Mouse (Mus musculus) erythroid progenitor cell, adult 5-6 weeks (primary cell): ENCODE data around the gene Il4. TPM values are rescaled to one million over a fixed set of nuclear protein-coding genes. Genes with fewer than 3 reads are reported as not detected.
"Not testable (repeated sequence)": the region's sequence is repeated elsewhere in the genome, so short reads cannot be mapped to it uniquely, and the experiment has no call there.

ENCODE experiments used
- ATAC-seq: replicated peaks from 2 replicates; pipeline ENCODE4 v1.8.0; 2016; ENCODE audit warnings: moderate number of reproducible peaks, mild to moderate bottlenecking, moderate TSS enrichment, inconsistent platforms; ENCODE audit not compliant: poor library complexity, low FRiP score, severe bottlenecking
- total RNA-seq, 2 experiments: library from RNA; stranded (forward) in 1 of 2; stranded (reverse) in 1 of 2; fragments of 150-400 nt in 1 of 2; fragments of 186-747, 209-891 nt in 1 of 2; gene quantifications; 2 replicates each; pipeline versions ENCODE4 v1.2.3 to v1.2.4; 2015 to 2017; ENCODE audit warnings: low replicate concordance in 2 of 2

Il4 gene
- total RNA-seq, 2 experiments from 2014 or later: not detected

GRCm38 (mm10) chr11:53583151-53583550 is 35.3 kb downstream of the Il4 start:
- no peak for ATAC-seq

DNA sequence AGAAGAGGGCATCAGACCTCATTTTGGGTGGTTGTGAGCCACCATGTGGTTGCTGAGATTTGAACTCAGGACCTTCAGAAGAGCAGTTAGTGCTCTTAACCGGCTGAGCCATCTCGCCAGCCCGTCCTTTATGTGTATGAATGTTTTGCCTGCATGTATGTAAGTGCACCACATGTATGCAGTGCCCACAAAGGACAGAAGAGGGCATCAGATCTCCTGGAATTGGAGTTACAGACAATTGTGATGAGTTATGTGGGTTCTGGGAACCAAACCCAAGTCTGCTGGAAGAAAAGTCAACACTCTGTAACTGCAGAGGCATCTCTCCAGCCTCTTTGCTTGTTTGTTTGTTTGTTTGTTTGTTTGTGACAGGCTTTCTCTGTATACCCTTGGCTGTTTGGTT is 37.9 kb downstream of the Il4 start:
- ATAC-seq: no peak

GRCm38 (mm10) chr11:53567224-53568014 is 51.0 kb downstream of the Il4 start, which contains the start of gene Kif3a:
TSS of gene Kif3a (plus strand) at chr11:53567379.
- peak; percentile 98 for ATAC-seq

- no peak for ATAC-seq
Measured at GRCm38 (mm10) chr11:53566646-53567045, 51.8 kb downstream of the Il4 start.

DNA sequence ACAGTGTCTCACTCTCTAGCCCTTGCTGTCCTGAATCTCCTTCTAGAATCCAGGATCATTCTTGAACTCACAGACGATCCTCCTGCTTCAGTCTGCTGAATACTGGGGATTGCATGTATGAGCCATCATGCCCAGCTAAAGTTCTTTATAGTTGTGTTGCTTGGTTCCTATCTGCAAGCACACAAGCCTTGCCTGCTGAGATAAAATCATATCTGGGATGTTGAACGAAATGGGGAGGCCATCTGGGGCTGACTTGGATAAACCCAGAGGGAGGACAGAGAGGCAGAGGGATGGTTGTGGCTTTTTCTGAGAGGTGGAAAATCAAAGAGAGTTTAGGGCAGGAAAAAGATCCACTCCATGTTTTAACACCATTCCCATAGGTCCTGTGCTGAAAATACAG is 56.5 kb downstream of the Il4 start:
- ATAC-seq: no peak

DNA sequence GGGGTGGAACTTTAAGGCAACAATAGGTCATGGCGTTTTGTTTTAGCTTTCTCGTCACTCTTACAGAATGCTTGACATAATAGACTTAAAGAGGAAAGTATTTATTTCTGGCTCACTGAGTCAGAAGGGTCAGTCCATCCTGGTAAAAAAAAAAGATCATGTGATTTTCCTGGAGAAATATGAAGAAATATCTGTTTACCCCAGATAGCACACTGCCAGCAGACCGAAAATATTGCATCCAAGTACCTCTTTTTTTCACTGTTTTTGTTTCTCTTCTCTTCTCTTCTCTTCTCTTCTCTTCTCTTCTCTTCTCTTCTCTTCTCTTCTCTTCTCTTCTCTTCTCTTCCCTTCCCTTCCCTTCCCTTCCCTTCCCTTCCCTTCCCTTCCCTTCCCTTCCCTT is 58.5 kb downstream of the Il4 start:
- ATAC-seq: not testable (repeated sequence)

DNA sequence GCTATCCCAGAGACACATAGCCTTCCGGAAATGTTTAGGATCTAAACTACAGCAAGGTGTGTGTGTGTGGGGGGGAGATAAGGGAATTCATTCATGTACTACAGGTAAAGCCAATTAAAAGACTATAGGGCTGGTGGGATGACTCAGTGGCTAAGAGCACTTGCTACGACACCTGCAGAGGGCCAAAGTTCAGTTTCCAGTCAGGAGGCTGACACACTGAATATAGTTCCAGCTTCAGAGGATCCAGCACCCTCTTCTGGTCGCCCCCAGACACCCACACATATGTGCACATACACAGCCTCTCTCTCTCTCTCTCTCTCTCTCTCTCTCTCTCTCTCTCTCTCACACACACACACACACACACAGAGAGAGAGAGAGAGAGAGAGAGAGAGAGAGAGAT is 60.5 kb downstream of the Il4 start:
- ATAC-seq: peak; percentile 52; the same call in 1 of the 2 replicates

DNA sequence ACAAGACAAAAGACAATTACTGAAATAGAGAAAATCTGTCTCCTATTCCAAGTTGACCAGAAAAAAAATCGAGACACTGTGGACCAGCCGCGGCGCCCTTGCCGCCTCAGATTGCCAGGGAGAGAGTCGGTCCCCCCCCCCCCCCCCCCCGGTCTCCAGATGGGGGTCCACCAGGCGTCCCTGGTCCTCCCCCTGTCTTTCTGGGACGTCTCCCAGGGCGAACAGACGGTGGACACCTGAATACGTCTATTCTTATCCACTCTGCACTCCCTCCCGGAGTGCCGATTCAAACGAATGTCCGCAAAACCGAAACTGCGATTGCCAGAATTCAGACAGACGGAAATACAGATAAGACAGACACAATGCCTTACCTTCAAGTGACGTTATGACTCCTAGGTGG is 61.9 kb downstream of the Il4 start:
- not testable (repeated sequence) for ATAC-seq

Other genes starting within 250 kb of the Il4 start
- not detected in 2 replicates for gene Leap2, start 195.5 kb downstream of the Il4 start, total RNA-seq (2015; ENCODE audit: low replicate concordance)
- gene Leap2, start 195.5 kb downstream of the Il4 start, total RNA-seq (2017; ENCODE audit: low replicate concordance): not detected in 2 replicates
- 79.2 and 113 TPM in 2 replicates for gene Uqcrq, start 187.8 kb downstream of the Il4 start, total RNA-seq (2015; ENCODE audit: low replicate concordance)
- gene Uqcrq, start 187.8 kb downstream of the Il4 start, total RNA-seq (2017; ENCODE audit: low replicate concordance): 29.4 and 33.0 TPM in 2 replicates
- not detected in 2 replicates for gene Gdf9, start 187.6 kb downstream of the Il4 start, total RNA-seq (2015; ENCODE audit: low replicate concordance)
- gene Gdf9, start 187.6 kb downstream of the Il4 start, total RNA-seq (2017; ENCODE audit: low replicate concordance): 0.77 TPM in 1 of 2 replicates, not detected in the other
- not detected in 2 replicates for gene Gm10447, start 161.6 kb downstream of the Il4 start, total RNA-seq (2015; ENCODE audit: low replicate concordance)
- gene Gm10447, start 161.6 kb downstream of the Il4 start, total RNA-seq (2017; ENCODE audit: low replicate concordance): not detected in 2 replicates
- not detected in 2 replicates for gene Shroom1, start 161.5 kb downstream of the Il4 start, total RNA-seq (2015; ENCODE audit: low replicate concordance)
- gene Shroom1, start 161.5 kb downstream of the Il4 start, total RNA-seq (2017; ENCODE audit: low replicate concordance): not detected in 2 replicates
- gene Gm9837, start 148.2 kb downstream of the Il4 start, total RNA-seq (2015; ENCODE audit: low replicate concordance): not detected in 2 replicates
- not detected in 2 replicates for gene Gm9837, start 148.2 kb downstream of the Il4 start, total RNA-seq (2017; ENCODE audit: low replicate concordance)
- gene Gm9945, start 138.5 kb downstream of the Il4 start, total RNA-seq (2015; ENCODE audit: low replicate concordance): 5.8 TPM in 1 of 2 replicates, not detected in the other
- not detected in 2 replicates for gene Gm9945, start 138.5 kb downstream of the Il4 start, total RNA-seq (2017; ENCODE audit: low replicate concordance)
- gene Sowaha, start 138.4 kb downstream of the Il4 start, total RNA-seq (2015; ENCODE audit: low replicate concordance): 29.9 and 42.8 TPM in 2 replicates
- gene Sowaha, start 138.4 kb downstream of the Il4 start, total RNA-seq (2017; ENCODE audit: low replicate concordance): 36.8 and 50.7 TPM in 2 replicates
- gene Sept8, start 99.4 kb downstream of the Il4 start, total RNA-seq (2015; ENCODE audit: low replicate concordance): 143 and 148 TPM in 2 replicates
- 101 and 111 TPM in 2 replicates for gene Sept8, start 99.4 kb downstream of the Il4 start, total RNA-seq (2017; ENCODE audit: low replicate concordance)
- 1.3 and 10.5 TPM in 2 replicates for gene Kif3a, start 51.3 kb downstream of the Il4 start, total RNA-seq (2015; ENCODE audit: low replicate concordance)
- gene Kif3a, start 51.3 kb downstream of the Il4 start, total RNA-seq (2017; ENCODE audit: low replicate concordance): 3.5 and 4.6 TPM in 2 replicates
- gene Il13, start 16.0 kb upstream of the Il4 start, total RNA-seq (2015; ENCODE audit: low replicate concordance): not detected in 2 replicates
- gene Il13, start 16.0 kb upstream of the Il4 start, total RNA-seq (2017; ENCODE audit: low replicate concordance): not detected in 2 replicates
- 23.1 and 46.5 TPM in 2 replicates for gene Rad50, start 88.7 kb upstream of the Il4 start, total RNA-seq (2015; ENCODE audit: low replicate concordance)
- 26.7 and 30.7 TPM in 2 replicates for gene Rad50, start 88.7 kb upstream of the Il4 start, total RNA-seq (2017; ENCODE audit: low replicate concordance)
- gene Il5, start 102.1 kb upstream of the Il4 start, total RNA-seq (2015; ENCODE audit: low replicate concordance): not detected in 2 replicates
- gene Il5, start 102.1 kb upstream of the Il4 start, total RNA-seq (2017; ENCODE audit: low replicate concordance): not detected in 2 replicates
- gene Irf1, start 151.3 kb upstream of the Il4 start, total RNA-seq (2015; ENCODE audit: low replicate concordance): 10.1 and 10.9 TPM in 2 replicates
- 7.2 and 38.7 TPM in 2 replicates for gene Irf1, start 151.3 kb upstream of the Il4 start, total RNA-seq (2017; ENCODE audit: low replicate concordance)
- gene Gm17334, start 154.5 kb upstream of the Il4 start, total RNA-seq (2015; ENCODE audit: low replicate concordance): not detected in 2 replicates
- gene Gm17334, start 154.5 kb upstream of the Il4 start, total RNA-seq (2017; ENCODE audit: low replicate concordance): not detected in 2 replicates
- gene Gm12216, start 240.6 kb upstream of the Il4 start, total RNA-seq (2015; ENCODE audit: low replicate concordance): not detected in 2 replicates
- gene Gm12216, start 240.6 kb upstream of the Il4 start, total RNA-seq (2017; ENCODE audit: low replicate concordance): 0.51 TPM in 1 of 2 replicates, not detected in the other